Mouse (Mus musculus): ENCODE results near the gene Ptpn12. TPM values are rescaled to one million over a fixed set of nuclear protein-coding genes. Genes with fewer than 3 reads are reported as not detected.

The Ptpn12 gene
- polyA plus RNA-seq, 1 experiment from 2014 or later, result 23.6 TPM

DNA sequence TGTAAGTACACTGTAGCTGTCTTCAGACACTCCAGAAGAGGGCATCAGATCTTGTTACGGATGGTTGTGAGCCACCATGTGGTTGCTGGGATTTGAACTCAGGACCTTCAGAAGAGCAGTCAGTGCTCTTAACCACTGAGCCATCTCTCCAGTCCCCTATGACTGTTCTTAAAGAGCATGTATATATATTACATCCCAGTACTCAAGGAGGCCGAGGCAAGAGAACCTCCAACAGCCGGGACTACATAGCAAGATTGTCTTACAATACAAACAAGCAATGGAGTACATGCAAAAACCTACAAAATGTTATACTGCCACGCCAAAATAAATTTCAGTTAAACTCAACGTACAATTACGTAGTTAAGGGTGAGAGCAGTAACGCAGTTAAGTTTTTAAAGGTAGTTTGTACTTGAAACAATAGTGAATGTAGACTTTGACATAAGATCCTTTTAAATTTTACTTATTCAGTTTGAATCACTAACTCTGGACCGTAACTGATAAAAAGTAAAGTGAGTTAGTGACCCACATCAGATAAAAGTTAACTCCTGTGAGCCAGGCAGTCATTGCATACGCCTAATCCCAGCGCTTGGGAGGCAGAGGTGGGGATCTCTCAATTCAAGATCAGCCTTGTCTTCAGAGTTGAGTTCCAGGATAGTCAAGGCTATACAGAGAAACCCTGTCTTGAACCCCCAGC, 53.9 kb downstream of the Ptpn12 start:
- Histone ChIP-seq H3K9me3 (peaks cover 8% of the 10 kb centered on the region; the same call in 1 of the 2 replicates), H3K4me1 (no peaks in the 10 kb centered on the region), H3K27ac (no peak overlapping the region), H3K36me3 (replicated peaks) (peaks cover 93% of the 10 kb centered on the region), H3K27me3 (ENCODE audit: poor library complexity, severe bottlenecking) (no peaks in the 10 kb centered on the region), H3K4me3 (no peak overlapping the region)
- WGBS, result 95% methylated on average over 10 of the region's 10 CpGs
- no peak for DNase-seq (ENCODE audit: extremely low spot score, low spot score)

DNA sequence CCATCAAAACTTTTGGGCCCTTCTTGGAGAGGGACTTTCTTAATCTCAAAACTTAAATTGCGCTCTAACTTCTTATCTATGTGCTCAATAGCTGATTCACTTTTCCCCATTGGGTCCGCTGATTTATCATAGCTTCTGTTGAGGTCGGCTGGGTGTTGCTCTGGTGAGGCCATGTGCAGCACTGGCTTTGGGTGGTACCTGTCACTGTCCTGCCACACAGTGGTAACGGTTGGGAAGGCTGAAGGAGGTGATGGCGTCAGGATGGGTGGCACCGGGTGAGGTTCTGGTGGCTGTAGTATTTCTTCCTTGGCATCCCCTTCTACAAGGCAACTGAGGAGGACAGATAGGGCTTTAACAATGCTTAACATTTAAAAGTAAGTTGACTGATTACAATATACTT, 57.3 kb downstream of the Ptpn12 start:
- H3K27me3 ChIP-seq (ENCODE audit: poor library complexity, severe bottlenecking), result no peaks in the 10 kb centered on the region
- H3K36me3 ChIP-seq (replicated peaks), result peaks cover 98% of the 10 kb centered on the region
- no peaks in the 10 kb centered on the region for H3K4me1 ChIP-seq
- H3K9me3 ChIP-seq, result peaks cover 8% of the 10 kb centered on the region; the same call in 1 of the 2 replicates
- no peak for DNase-seq (ENCODE audit: extremely low spot score, low spot score)
- no peak overlapping the region for H3K27ac ChIP-seq
- H3K4me3 ChIP-seq, result no peak overlapping the region
- 92% methylated on average over 6 of the region's 6 CpGs for WGBS

DNA sequence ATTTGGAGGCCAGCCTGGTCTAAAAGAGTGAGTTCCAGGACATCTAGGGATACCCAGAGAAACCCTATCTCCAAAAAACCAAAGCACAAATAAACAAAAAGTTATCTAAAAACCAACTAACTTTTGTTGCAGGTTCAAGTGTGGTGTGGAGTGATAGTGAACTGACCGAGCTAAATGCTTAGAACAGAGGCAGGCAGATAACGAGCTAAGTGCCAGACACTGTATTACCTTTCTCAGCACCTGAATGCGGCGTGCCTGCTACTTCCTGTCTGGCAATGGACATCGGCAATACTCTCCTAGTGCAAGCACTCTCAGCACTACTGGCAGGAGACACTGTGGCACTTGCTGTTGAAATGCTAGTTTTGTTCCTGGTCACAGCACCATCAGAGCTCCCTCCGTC, 58.2 kb downstream of the Ptpn12 start:
- no peaks in the 10 kb centered on the region for H3K27me3 ChIP-seq (ENCODE audit: poor library complexity, severe bottlenecking)
- H3K27ac ChIP-seq, result no peak overlapping the region
- DNase-seq (ENCODE audit: extremely low spot score, low spot score), result no peak
- 98% methylated on average over 6 of the region's 6 CpGs for WGBS
- no peaks in the 10 kb centered on the region for H3K4me1 ChIP-seq
- no peak overlapping the region for H3K4me3 ChIP-seq
- peaks cover 97% of the 10 kb centered on the region for H3K36me3 ChIP-seq (replicated peaks)
- H3K9me3 ChIP-seq, result peaks cover 8% of the 10 kb centered on the region; the same call in 1 of the 2 replicates

DNA sequence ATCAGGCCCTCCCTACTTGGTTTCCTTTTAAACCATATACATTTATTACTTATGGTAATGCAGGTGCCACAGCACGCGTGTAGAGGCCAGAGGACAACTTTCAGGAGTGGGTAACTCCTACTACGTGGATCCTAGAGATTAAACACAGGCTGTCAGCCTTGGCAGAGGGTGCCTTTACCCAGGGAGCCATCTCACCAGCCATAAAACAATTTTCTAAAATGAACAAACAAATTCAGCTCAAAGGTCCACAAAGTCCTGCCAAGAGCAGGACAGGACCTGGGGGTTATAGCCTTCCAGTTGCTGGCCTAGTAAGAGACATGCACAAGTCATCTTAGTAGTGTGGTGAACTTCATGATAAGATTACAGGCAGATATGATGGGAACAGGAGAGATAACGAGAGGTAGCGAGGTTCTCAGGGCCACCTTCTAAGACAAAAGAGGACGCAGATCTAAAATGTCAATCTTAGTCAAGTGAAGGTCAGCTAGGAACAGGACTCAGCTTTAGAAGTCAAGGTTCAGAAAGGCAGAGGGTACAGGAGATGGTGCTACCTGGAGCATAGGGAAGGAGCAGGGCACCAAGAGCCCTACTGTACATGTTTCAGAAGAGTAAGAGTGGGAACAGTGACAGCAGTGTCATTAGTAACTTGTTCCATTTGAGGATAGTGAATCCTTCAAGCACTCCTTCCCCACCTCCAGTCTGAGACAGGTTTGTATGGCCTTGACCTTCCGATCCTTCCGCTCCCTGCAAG, 65.5 kb downstream of the Ptpn12 start:
- peaks cover 97% of the 10 kb centered on the region for H3K36me3 ChIP-seq (replicated peaks)
- WGBS, result 95% methylated on average over 8 of the region's 8 CpGs

DNA sequence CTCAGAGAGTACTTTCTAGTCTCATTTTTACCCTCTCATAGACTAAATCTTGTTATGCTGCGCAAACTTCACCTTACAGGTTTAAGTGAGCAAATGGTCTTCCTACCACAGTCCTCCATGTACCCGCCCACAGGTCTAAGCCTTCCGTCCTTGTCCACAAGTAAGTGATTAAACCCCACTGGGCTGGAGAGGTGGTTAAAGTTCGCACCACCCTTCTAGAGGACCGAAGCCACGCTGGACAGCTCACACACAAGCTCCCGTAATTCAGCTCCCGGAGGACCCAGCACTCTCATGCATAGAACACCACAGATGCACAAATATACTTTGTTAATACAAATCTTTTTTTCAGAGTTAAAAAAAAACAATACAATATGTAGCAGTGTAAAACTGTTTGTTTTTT, 69.4 kb downstream of the Ptpn12 start:
- 97% methylated on average over 8 of the region's 8 CpGs for WGBS
- peaks cover 71% of the 10 kb centered on the region for H3K36me3 ChIP-seq (replicated peaks)

More for the DNA sequence above, 65.5 kb downstream of the Ptpn12 start:
- Histone ChIP-seq H3K9me3 (no peaks in the 10 kb centered on the region), H3K4me1 (no peaks in the 10 kb centered on the region), H3K27ac (no peak overlapping the region), H3K27me3 (ENCODE audit: poor library complexity, severe bottlenecking) (no peaks in the 10 kb centered on the region), H3K4me3 (no peak overlapping the region)
- DNase-seq (ENCODE audit: extremely low spot score, low spot score), result no peak

DNA sequence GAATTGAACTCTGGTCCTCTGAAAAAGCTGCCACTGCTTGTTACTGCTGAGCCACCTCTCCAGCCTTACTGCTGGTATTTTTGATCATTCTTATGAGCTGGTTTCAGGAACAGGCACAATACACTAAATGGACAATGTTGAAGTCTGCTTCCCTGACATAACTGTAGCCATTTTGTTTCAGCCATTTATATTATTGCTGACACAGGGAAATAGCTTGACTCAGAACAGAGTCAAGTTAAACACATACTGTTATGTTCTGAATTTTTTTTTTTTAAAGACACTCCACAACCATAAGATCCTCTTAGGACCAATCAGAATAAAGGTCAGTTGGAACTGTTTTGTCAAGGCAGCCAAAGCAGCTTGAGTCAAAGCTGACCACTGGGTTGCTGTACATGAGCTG, 72.2 kb downstream of the Ptpn12 start:
- DNase-seq (ENCODE audit: extremely low spot score, low spot score), result no peak
- H3K4me1 ChIP-seq, result no peaks in the 10 kb centered on the region
- H3K27me3 ChIP-seq (ENCODE audit: poor library complexity, severe bottlenecking), result no peaks in the 10 kb centered on the region
- no peak overlapping the region for H3K4me3 ChIP-seq
- H3K9me3 ChIP-seq, result no peaks in the 10 kb centered on the region
- H3K36me3 ChIP-seq (replicated peaks), result peaks cover 43% of the 10 kb centered on the region
- no peak overlapping the region for H3K27ac ChIP-seq

More for the DNA sequence above, 69.4 kb downstream of the Ptpn12 start:
- Histone ChIP-seq H3K27me3 (ENCODE audit: poor library complexity, severe bottlenecking) (no peaks in the 10 kb centered on the region), H3K27ac (no peak overlapping the region), H3K4me1 (no peaks in the 10 kb centered on the region), H3K4me3 (no peak overlapping the region), H3K9me3 (no peaks in the 10 kb centered on the region)
- no peak for DNase-seq (ENCODE audit: extremely low spot score, low spot score)

DNA sequence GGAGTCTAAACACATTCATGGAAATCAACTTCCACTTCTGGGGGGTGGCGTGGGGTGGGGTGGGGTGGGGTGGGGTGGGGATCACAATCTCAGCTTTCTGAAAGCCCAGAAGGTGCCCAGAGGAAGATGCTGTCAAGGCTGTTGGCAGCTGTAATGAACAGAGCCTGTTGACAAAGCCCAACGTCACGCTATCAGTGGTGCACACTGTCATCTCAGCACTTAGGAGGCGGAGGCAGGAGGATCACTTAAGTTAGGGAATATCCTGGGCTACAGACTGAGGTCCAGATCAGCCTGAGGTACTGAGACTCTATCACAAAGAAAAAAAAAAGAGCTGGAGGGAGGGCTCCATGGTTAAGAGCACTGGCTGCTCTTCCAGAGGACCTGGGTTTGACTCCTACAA, 81.0 kb downstream of the Ptpn12 start:
- H3K4me1 ChIP-seq, result 0 out of 2 replicates have a peak, but pooled peaks cover 5% of the 10 kb centered on the region
- 87% methylated on average over 4 of the region's 4 CpGs for WGBS
- no peaks in the 10 kb centered on the region for H3K9me3 ChIP-seq
- no peaks in the 10 kb centered on the region for H3K27me3 ChIP-seq (ENCODE audit: poor library complexity, severe bottlenecking)
- H3K36me3 ChIP-seq (replicated peaks), result no peaks in the 10 kb centered on the region
- no peak overlapping the region for H3K27ac ChIP-seq
- H3K4me3 ChIP-seq, result no peak overlapping the region
- DNase-seq (ENCODE audit: extremely low spot score, low spot score), result no peak

DNA sequence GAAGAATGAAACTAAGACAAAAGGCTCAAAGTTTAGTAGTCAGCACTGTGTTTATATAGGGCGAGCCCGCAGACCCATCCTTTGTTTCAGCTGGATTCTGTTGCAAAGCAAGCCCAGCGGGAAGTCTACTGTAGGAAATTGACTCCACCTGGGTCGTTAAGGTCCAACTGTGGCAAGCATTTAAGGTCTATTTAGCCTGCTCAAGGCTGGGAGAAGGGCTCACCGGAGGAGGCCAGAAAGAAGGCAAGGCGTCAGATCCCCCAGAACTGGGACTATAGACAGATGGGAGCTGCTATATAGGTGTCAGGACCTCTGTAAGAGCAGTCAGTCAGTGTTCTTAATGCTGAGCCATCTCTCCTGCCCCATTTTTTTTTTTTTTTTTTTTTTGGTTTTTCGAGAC, 81.7 kb downstream of the Ptpn12 start:
- WGBS, result 16% methylated on average over 7 of the region's 7 CpGs
- no peak for DNase-seq (ENCODE audit: extremely low spot score, low spot score)
- Histone ChIP-seq H3K4me1 (0 out of 2 replicates have a peak, but pooled peaks cover 5% of the 10 kb centered on the region), H3K36me3 (replicated peaks) (no peaks in the 10 kb centered on the region), H3K4me3 (no peak overlapping the region), H3K27ac (no peak overlapping the region), H3K9me3 (no peaks in the 10 kb centered on the region), H3K27me3 (ENCODE audit: poor library complexity, severe bottlenecking) (no peaks in the 10 kb centered on the region)

DNA sequence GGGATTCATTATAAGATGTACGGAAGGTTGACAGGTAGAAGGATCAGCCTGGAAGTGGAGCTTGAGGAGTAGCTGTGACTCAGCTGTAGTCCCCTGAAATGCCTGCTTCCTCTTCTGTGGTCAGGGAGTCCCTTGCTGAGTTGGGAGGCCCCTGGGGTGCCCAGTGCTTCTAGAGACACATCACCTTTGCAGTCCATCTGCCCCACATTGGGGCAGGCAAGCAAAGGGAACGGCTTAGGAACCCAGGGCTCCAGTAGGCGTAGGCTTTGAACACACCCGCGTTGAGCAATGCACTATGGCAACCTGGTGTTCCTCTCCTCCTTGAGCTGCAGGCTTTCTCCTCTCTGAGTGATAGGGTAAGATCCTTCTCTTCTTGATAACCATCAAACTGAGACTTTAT, 82.6 kb downstream of the Ptpn12 start:
- WGBS, result 73% methylated on average over 5 of the region's 5 CpGs
- no peak for DNase-seq (ENCODE audit: extremely low spot score, low spot score)
- Histone ChIP-seq H3K9me3 (no peaks in the 10 kb centered on the region), H3K27ac (no peak overlapping the region), H3K4me1 (0 out of 2 replicates have a peak, but pooled peaks cover 5% of the 10 kb centered on the region), H3K4me3 (no peak overlapping the region), H3K36me3 (replicated peaks) (no peaks in the 10 kb centered on the region), H3K27me3 (ENCODE audit: poor library complexity, severe bottlenecking) (no peaks in the 10 kb centered on the region)

DNA sequence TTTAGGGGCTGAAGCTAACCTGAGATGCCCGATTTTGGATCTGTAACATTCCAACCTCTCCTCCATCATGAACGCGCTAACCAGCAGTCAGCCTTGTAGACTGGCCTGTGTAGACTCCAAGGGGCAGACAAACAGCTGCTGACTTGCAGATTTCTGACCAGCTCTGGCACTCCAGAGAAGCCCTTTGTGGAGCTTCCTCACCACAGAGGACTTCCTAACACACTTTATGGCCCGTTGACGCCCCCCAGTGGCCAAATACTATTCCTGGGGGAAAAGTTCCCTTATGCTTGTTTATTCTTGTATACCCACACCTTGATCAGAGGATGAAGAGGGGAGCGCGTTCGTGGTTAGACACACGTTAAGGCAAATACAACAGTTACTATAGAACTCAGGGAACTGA, 86.7 kb downstream of the Ptpn12 start:
- 74% methylated on average over 9 of the region's 9 CpGs for WGBS
- H3K4me1 ChIP-seq, result 0 out of 2 replicates have a peak, but pooled peaks cover 7% of the 10 kb centered on the region
- no peaks in the 10 kb centered on the region for H3K36me3 ChIP-seq (replicated peaks)
- H3K4me3 ChIP-seq, result no peak overlapping the region
- no peaks in the 10 kb centered on the region for H3K27me3 ChIP-seq (ENCODE audit: poor library complexity, severe bottlenecking)
- no peak overlapping the region for H3K27ac ChIP-seq
- H3K9me3 ChIP-seq, result no peaks in the 10 kb centered on the region; the same call in 1 of the 2 replicates
- no peak for DNase-seq (ENCODE audit: extremely low spot score, low spot score)

DNA sequence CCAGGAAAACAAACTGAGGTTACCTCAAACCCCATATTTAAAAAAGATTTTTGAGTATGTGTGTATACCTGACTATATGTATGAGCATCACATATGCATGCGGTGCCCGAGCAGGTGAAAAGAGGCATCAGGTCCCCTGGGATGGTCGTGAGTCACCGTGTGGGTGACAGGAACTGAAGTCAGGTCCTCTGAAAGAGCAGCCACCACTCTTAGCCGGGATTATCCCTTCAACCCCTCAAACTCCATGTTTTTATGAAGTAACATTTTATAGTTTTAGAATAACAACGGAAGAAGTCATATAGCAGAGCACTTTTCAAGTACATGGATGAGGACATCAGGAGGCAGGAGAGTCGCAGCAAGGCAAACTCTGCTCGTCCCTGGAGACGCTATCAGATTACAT, 87.2 kb downstream of the Ptpn12 start:
- 81% methylated on average over 9 of the region's 9 CpGs for whole genome bisulfite sequencing
- no peak for DNase-seq (ENCODE audit: extremely low spot score, low spot score)

DNA sequence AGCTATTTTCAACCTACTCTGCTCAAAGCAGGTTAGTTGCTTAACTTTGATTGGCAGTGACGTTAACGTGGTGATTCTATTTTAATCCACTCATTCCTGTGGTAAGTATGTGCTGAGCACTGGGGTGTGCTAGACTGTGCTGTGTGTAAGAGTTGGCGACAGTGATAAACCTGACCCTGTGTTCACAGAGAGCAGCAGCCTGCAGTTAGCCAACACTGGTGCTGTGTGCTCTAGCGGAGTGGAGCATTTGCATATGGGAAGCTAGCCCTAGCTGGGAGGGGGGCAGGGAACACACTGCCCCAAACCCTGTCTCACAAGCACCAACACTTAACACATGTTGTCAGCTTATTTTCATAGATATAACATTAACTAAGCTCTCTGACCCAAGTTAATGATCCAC, 87.8 kb downstream of the Ptpn12 start:
- Histone ChIP-seq H3K27ac (no peak overlapping the region), H3K36me3 (replicated peaks) (no peaks in the 10 kb centered on the region), H3K27me3 (ENCODE audit: poor library complexity, severe bottlenecking) (no peaks in the 10 kb centered on the region), H3K4me3 (no peak overlapping the region), H3K9me3 (no peaks in the 10 kb centered on the region; the same call in 1 of the 2 replicates), H3K4me1 (0 out of 2 replicates have a peak, but pooled peaks cover 4% of the 10 kb centered on the region)
- no peak for DNase-seq (ENCODE audit: extremely low spot score, low spot score)
- WGBS, result 66% methylated on average over 4 of the region's 4 CpGs

More for the DNA sequence above, 87.2 kb downstream of the Ptpn12 start:
- Histone ChIP-seq H3K4me3 (no peak overlapping the region), H3K27me3 (ENCODE audit: poor library complexity, severe bottlenecking) (no peaks in the 10 kb centered on the region), H3K36me3 (replicated peaks) (no peaks in the 10 kb centered on the region), H3K9me3 (no peaks in the 10 kb centered on the region; the same call in 1 of the 2 replicates), H3K27ac (no peak overlapping the region), H3K4me1 (0 out of 2 replicates have a peak, but pooled peaks cover 4% of the 10 kb centered on the region)

DNA sequence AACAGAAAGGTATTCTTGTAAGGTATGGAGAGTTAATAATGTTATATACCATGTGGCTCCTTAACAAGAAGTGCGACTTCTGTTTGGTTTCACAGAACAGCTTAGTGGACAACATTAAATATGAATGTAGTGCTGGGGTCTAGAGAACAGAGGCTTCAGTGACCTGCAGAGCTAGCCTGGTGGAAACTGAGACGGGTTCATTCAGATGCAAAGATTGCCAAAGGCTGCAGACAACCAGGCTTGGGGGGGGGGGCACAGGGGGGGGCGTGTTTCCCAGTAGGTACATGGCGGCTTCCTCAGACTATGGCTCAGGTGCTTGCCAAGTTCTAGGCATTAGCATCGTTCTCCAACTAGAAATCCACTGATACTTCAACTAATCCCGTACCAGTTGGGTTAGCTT, 91.3 kb downstream of the Ptpn12 start:
- 83% methylated on average over 6 of the region's 6 CpGs for WGBS

More for the DNA sequence above, 91.3 kb downstream of the Ptpn12 start:
- Histone ChIP-seq H3K4me3 (no peak overlapping the region), H3K36me3 (replicated peaks) (no peaks in the 10 kb centered on the region; the same call in 1 of the 2 replicates), H3K27me3 (ENCODE audit: poor library complexity, severe bottlenecking) (no peaks in the 10 kb centered on the region), H3K9me3 (no peaks in the 10 kb centered on the region; the same call in 1 of the 2 replicates), H3K27ac (no peak overlapping the region), H3K4me1 (0 out of 2 replicates have a peak, but pooled peaks cover 4% of the 10 kb centered on the region)
- no peak for DNase-seq (ENCODE audit: extremely low spot score, low spot score)
